Mouse (Mus musculus): ENCODE measurements around the gene Cidec. TPM values are rescaled to one million over a fixed set of nuclear protein-coding genes. Genes with fewer than 3 reads are reported as not detected.
A peak's percentile ranks its signal among the peaks of the same experiment; 100 is the strongest.

The Cidec gene
- 4.7 and 7.8 TPM in 2 replicates for polyA plus RNA-seq (2012; rRNA removed)

DNA sequence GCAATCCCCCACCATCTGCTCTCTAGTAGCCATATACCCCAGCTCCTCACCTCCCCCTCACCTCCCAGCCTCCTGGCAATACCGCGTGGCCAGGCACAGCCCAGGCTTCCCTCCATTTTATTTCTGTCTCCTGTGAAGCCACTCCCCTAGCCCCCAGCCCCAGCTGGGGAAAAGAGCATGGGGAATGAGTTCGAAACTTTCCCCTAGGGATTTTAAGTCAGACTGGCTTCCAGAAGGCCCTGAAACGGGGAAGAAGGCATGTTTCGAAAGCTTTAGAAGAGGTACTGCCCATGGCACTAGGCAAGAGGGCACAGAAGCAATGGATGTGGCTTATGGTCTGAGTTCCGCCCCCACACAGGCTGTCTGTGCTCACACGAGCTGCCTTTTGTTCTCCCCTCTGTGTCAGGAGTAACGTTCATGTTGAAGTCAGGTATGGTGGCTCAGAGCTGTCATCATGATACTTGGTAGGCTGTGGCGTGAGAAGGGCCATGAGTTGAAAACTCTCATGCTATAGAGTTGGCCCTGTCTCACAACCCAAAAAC is at the start of gene Cidec:
Gene Cidec, minus strand, starts transcription at position 97 of the 542 bp plus-strand sequence.
- Histone ChIP-seq H3K4me1 (ENCODE audit: control insufficient read depth, insufficient read depth, insufficient read length) (no peaks in the 10 kb centered on the region), H3K27ac (ENCODE audit: insufficient read depth, low read length) (no peak within 1 kb of the TSS), H3K36me3 (ENCODE audit: control insufficient read depth, insufficient read depth, low read length) (no peaks in the 10 kb centered on the region), H3K4me3 (ENCODE audit: extremely low read depth, insufficient read depth, insufficient read length) (no peak within 1 kb of the TSS), H3K27me3 (ENCODE audit: control insufficient read depth, insufficient read depth, low read length) (no peaks in the 10 kb centered on the region)
- no peak for TF ChIP-seq POLR2A (IDR thresholded peaks at IDR 0.05; ENCODE audit: low read depth, low read length)
- TF ChIP-seq CTCF (IDR thresholded peaks at IDR 0.05; ENCODE audit: extremely low read depth, insufficient read depth, insufficient read length, insufficient replicate concordance) = no peak
- 74% methylated on average over 9 of the region's 9 CpGs for WGBS
- no peak for DNase-seq (ENCODE audit: low read depth in 1 of 2, low spot score in 2 of 2)

DNA sequence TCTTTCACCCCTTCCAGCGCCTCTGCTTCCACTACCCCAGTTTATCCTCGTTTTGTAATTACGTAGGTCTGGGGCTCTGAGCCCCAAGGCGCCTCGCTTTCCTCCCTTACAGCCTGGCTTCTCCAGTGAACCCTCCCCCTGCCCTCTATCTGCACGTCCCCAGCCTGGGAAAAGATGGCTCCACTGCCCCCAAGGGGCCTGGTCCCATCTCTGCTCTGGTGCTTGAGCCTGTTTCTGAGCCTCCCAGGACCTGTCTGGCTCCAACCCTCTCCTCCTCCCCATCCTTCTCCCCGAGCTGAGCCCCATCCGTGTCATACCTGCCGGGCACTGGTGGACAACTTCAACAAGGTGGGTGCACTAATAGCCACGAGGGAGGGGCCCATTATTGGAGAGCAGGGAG is 48.2 kb upstream of the Cidec start:
- Histone ChIP-seq H3K4me3 (ENCODE audit: extremely low read depth, insufficient read depth, insufficient read length) (peak overlapping the region; percentile 67), H3K4me1 (ENCODE audit: control insufficient read depth, insufficient read depth, insufficient read length) (peaks cover 12% of the 10 kb centered on the region), H3K27me3 (ENCODE audit: control insufficient read depth, insufficient read depth, low read length) (no peaks in the 10 kb centered on the region), H3K36me3 (ENCODE audit: control insufficient read depth, insufficient read depth, low read length) (peaks cover 2% of the 10 kb centered on the region; the same call in 1 of the 2 replicates), H3K27ac (ENCODE audit: insufficient read depth, low read length) (no peak overlapping the region)
- TF ChIP-seq CTCF (IDR thresholded peaks at IDR 0.05; ENCODE audit: extremely low read depth, insufficient read depth, insufficient read length, insufficient replicate concordance) (no peak), POLR2A (IDR thresholded peaks at IDR 0.05; ENCODE audit: low read depth, low read length) (no peak)
- DNase-seq (ENCODE audit: low read depth in 1 of 2, low spot score in 2 of 2) = no peak
- WGBS = 19% methylated on average over 10 of the region's 10 CpGs

DNA sequence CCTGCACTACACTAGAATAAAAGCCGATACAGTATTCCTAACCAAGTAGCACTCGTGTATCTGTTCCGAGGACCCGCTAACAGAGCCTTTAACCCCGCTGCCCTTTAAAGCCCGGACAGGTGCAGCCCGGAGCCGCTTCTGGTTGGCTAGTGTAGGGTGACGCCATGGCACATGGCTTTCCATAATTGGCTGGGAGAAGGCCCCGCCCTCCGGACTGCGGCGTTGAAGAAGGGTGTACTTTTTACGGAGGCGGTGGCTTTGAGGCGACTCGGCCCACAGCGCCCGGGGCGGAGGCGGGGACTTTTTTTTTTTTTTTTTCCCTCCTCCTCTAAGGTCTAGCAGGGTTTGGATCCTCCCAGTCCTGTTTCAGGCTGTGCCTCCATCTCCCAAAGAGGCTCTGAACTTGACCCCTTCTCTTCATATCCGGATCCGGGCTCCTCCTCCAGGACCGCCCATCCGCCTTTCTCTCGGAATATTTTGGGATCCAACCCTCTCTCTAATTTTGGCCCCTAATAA is 47.6 kb upstream of the Cidec start, which contains the start of gene Creld1:
Gene Creld1, plus strand, starts transcription at position 198 of the 516 bp plus-strand sequence.
- H3K4me3 ChIP-seq (ENCODE audit: extremely low read depth, insufficient read depth, insufficient read length) = peak within 1 kb of the TSS; percentile 67
- 0% methylated on average over 26 of the region's 26 CpGs for WGBS

DNA sequence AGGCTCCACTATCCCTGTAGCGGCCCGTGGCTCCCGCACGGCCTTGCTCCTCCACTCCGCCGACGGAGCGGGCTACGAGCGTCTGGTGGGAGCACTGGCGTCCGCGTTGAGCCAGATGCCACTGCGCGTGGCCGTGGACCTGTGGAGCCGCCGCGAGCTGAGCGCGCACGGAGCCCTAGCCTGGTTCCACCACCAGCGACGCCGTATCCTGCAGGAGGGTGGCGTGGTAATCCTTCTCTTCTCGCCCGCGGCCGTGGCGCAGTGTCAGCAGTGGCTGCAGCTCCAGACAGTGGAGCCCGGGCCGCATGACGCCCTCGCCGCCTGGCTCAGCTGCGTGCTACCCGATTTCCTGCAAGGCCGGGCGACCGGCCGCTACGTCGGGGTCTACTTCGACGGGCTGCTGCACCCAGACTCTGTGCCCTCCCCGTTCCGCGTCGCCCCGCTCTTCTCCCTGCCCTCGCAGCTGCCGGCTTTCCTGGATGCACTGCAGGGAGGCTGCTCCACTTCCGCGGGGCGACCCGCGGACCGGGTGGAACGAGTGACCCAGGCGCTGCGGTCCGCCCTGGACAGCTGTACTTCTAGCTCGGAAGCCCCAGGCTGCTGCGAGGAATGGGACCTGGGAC is 47.0 kb upstream of the Cidec start:
- peak overlapping the region; percentile 84 for H3K27ac ChIP-seq (ENCODE audit: insufficient read depth, low read length)

More for the DNA sequence above, 47.6 kb upstream of the Cidec start, which contains the start of gene Creld1:
- H3K27me3 ChIP-seq (ENCODE audit: control insufficient read depth, insufficient read depth, low read length) = no peaks in the 10 kb centered on the region
- TF ChIP-seq POLR2A (IDR thresholded peaks at IDR 0.05; ENCODE audit: low read depth, low read length) (peak; percentile 29), CTCF (IDR thresholded peaks at IDR 0.05; ENCODE audit: extremely low read depth, insufficient read depth, insufficient read length, insufficient replicate concordance) (no peak)
- H3K4me1 ChIP-seq (ENCODE audit: control insufficient read depth, insufficient read depth, insufficient read length) = peaks cover 12% of the 10 kb centered on the region
- peak; percentile 87 to 94 for DNase-seq (ENCODE audit: low read depth in 1 of 2, low spot score in 2 of 2)
- peak within 1 kb of the TSS; percentile 84 for H3K27ac ChIP-seq (ENCODE audit: insufficient read depth, low read length)
- no peaks in the 10 kb centered on the region for H3K36me3 ChIP-seq (ENCODE audit: control insufficient read depth, insufficient read depth, low read length)

DNA sequence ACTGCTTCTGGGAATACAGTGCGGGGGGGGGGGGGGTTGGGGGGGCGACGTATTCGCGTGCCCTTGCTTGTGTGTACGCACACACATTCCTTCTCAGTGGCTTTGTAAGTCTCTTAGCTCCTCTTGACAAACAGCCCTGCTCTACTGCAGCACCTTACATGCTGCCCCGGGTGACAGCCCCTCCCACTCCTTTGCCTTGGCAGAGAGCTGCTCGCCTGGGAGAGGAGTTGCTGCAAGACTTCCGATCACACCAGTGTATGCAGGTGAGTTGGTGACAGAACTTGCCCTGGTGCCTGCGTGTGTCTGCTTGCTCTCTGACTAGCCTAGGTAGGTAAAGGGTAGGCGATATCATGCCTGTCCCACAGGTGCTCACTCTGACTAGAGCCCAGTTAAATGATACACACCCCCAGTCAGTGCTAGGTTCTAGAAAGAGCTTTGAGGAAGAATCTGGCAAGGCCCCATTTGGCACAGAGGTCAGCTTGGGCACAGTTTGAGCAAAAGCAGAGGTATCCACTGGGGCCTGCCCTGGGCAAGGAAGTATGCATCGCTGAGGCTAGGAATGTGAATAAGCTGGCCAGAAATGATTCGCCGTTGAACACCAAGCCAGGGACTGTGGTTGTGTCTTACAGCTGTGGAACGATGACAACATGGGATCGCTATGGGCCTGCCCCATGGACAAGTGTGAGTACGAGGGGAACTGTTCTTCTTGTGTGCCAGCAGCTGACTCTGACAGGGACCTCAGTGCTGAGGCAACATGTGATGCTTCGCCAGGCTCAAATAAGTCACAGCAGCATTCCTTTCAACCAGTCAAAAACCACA is 45.2 kb upstream of the Cidec start:
- no peak for DNase-seq (ENCODE audit: low read depth in 1 of 2, low spot score in 2 of 2)
- Histone ChIP-seq H3K4me1 (ENCODE audit: control insufficient read depth, insufficient read depth, insufficient read length) (peaks cover 12% of the 10 kb centered on the region), H3K36me3 (ENCODE audit: control insufficient read depth, insufficient read depth, low read length) (no peaks in the 10 kb centered on the region), H3K27me3 (ENCODE audit: control insufficient read depth, insufficient read depth, low read length) (no peaks in the 10 kb centered on the region), H3K4me3 (ENCODE audit: extremely low read depth, insufficient read depth, insufficient read length) (no peak overlapping the region), H3K27ac (ENCODE audit: insufficient read depth, low read length) (no peak overlapping the region)
- 86% methylated on average over 18 of the region's 18 CpGs for WGBS
- TF ChIP-seq CTCF (IDR thresholded peaks at IDR 0.05; ENCODE audit: extremely low read depth, insufficient read depth, insufficient read length, insufficient replicate concordance) = no peak
- TF ChIP-seq POLR2A (IDR thresholded peaks at IDR 0.05; ENCODE audit: low read depth, low read length) = no peak

More for the DNA sequence above, 47.0 kb upstream of the Cidec start:
- H3K4me3 ChIP-seq (ENCODE audit: extremely low read depth, insufficient read depth, insufficient read length) = peak overlapping the region; percentile 67
- DNase-seq (ENCODE audit: low read depth in 1 of 2, low spot score in 2 of 2) = peak in 1 of 2 experiments; percentile 32
- no peaks in the 10 kb centered on the region for H3K36me3 ChIP-seq (ENCODE audit: control insufficient read depth, insufficient read depth, low read length)
- WGBS = 4% methylated on average over 65 of the region's 65 CpGs
- H3K27me3 ChIP-seq (ENCODE audit: control insufficient read depth, insufficient read depth, low read length) = no peaks in the 10 kb centered on the region
- TF ChIP-seq CTCF (IDR thresholded peaks at IDR 0.05; ENCODE audit: extremely low read depth, insufficient read depth, insufficient read length, insufficient replicate concordance) (no peak), POLR2A (IDR thresholded peaks at IDR 0.05; ENCODE audit: low read depth, low read length) (no peak)
- H3K4me1 ChIP-seq (ENCODE audit: control insufficient read depth, insufficient read depth, insufficient read length) = peaks cover 12% of the 10 kb centered on the region

DNA sequence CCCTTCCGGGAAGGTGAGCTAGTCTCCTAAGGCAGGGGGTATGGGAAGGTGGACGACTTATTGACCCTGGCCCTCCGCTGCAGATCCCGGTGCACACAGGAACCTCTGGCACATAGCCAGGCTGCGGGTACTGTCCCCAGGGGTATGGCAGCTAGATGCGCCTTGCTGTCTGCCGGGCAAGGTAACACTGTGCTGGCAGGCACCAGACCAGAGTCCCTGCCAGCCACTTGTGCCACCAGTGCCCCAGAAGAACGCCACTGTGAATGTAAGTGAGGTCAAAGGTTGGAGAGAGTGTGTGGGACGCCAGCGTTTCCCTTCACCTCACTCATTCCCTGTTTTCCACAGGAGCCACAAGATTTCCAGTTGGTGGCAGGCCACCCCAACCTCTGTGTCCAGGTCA is 43.3 kb upstream of the Cidec start:
- no peaks in the 10 kb centered on the region for H3K36me3 ChIP-seq (ENCODE audit: control insufficient read depth, insufficient read depth, low read length)
- H3K27ac ChIP-seq (ENCODE audit: insufficient read depth, low read length) = no peak overlapping the region
- H3K4me3 ChIP-seq (ENCODE audit: extremely low read depth, insufficient read depth, insufficient read length) = no peak overlapping the region
- whole genome bisulfite sequencing = 90% methylated on average over 10 of the region's 10 CpGs
- DNase-seq (ENCODE audit: low read depth in 1 of 2, low spot score in 2 of 2) = no peak
- H3K27me3 ChIP-seq (ENCODE audit: control insufficient read depth, insufficient read depth, low read length) = no peaks in the 10 kb centered on the region
- TF ChIP-seq POLR2A (IDR thresholded peaks at IDR 0.05; ENCODE audit: low read depth, low read length) = no peak
- TF ChIP-seq CTCF (IDR thresholded peaks at IDR 0.05; ENCODE audit: extremely low read depth, insufficient read depth, insufficient read length, insufficient replicate concordance) = no peak
- H3K4me1 ChIP-seq (ENCODE audit: control insufficient read depth, insufficient read depth, insufficient read length) = peaks cover 11% of the 10 kb centered on the region
